Mouse (Mus musculus) neural tube, embryonic 11.5 days (tissue): Measurements from ENCODE around the gene Zscan22. TPM values are rescaled to one million over a fixed set of nuclear protein-coding genes. Genes with fewer than 3 reads are reported as not detected.
"Not testable (repeated sequence)": the region's sequence is repeated elsewhere in the genome, so short reads cannot be mapped to it uniquely, and the experiment has no call there.

Source experiments
- ATAC-seq: fragments of 200-750 bp; cut with Nextera tagmentation; 2 replicates; pipeline ENCODE4 v1.8.0; 2017; ENCODE audit warnings: moderate number of reproducible peaks, mild to moderate bottlenecking, moderate TSS enrichment, moderate library complexity; ENCODE audit not compliant: insufficient read depth, low FRiP score, low TSS enrichment
- DNase-seq: peaks from one replicate; pipeline ENCODE4 v3.0.0-alpha.2; 2015; ENCODE audit warnings: low spot score
- H3K27ac ChIP-seq: fragments of 300-500 bp; sonication (generic); 2 replicates; pipeline ENCODE4 v1.5.1; 2014; ENCODE audit warnings: low read depth, mild to moderate bottlenecking, low read length
- H3K27me3 ChIP-seq: fragments of 300-500 bp; sonication (generic); 2 replicates; pipeline ENCODE4 v1.6.1; 2014; ENCODE audit warnings: mild to moderate bottlenecking, low read length, mixed read lengths; ENCODE audit not compliant: control insufficient read depth, insufficient read depth
- H3K36me3 ChIP-seq: fragments of 300-500 bp; sonication (generic); 2 replicates; pipeline ENCODE4 v1.6.1; 2014; ENCODE audit warnings: mild to moderate bottlenecking, low read length, moderate library complexity, mixed read lengths; ENCODE audit not compliant: control insufficient read depth, insufficient read depth
- H3K4me1 ChIP-seq: fragments of 300-500 bp; sonication (generic); 2 replicates; pipeline ENCODE4 v1.6.1; 2014; ENCODE audit warnings: low read length, mixed read lengths; ENCODE audit not compliant: control insufficient read depth, insufficient read depth
- H3K4me2 ChIP-seq: fragments of 300-500 bp; sonication (generic); 2 replicates; pipeline ENCODE4 v1.6.1; 2014; ENCODE audit warnings: low read depth, mild to moderate bottlenecking, moderate library complexity
- H3K4me3 ChIP-seq: fragments of 300-500 bp; sonication (generic); 2 replicates; pipeline ENCODE4 v1.5.1; 2014; ENCODE audit warnings: low read depth, low read length
- H3K9ac ChIP-seq: fragments of 300-500 bp; sonication (generic); 2 replicates; pipeline ENCODE4 v1.6.1; 2014; ENCODE audit warnings: mild to moderate bottlenecking, low read length
- H3K9me3 ChIP-seq: fragments of 300-500 bp; sonication (generic); 2 replicates; pipeline ENCODE4 v1.6.1; 2016; ENCODE audit warnings: low read length; ENCODE audit not compliant: control insufficient read depth
- WGBS: fragments of 180-500 bp; shearing (Covaris S2); extraction: QIAGEN DNeasy Blood & Tissue Kit; methylation state at CpG from one replicate; pipeline ENCODE4 v1.1.7; 2014; 5-methylcytosine and 5-hydroxymethylcytosine counted together
- polyA plus RNA-seq: library from polyadenylated mRNA; unstranded; fragments of >200 nt; fragmentation: Nextera tagmentation; extraction: Ambion mirVana; gene quantifications from 2 replicates; pipeline ENCODE4 v1.2.1, GENCODE M21; 2014

Gene Zscan22
- polyA plus RNA-seq, 1 experiment from 2014 or later = 19.7 TPM

DNA sequence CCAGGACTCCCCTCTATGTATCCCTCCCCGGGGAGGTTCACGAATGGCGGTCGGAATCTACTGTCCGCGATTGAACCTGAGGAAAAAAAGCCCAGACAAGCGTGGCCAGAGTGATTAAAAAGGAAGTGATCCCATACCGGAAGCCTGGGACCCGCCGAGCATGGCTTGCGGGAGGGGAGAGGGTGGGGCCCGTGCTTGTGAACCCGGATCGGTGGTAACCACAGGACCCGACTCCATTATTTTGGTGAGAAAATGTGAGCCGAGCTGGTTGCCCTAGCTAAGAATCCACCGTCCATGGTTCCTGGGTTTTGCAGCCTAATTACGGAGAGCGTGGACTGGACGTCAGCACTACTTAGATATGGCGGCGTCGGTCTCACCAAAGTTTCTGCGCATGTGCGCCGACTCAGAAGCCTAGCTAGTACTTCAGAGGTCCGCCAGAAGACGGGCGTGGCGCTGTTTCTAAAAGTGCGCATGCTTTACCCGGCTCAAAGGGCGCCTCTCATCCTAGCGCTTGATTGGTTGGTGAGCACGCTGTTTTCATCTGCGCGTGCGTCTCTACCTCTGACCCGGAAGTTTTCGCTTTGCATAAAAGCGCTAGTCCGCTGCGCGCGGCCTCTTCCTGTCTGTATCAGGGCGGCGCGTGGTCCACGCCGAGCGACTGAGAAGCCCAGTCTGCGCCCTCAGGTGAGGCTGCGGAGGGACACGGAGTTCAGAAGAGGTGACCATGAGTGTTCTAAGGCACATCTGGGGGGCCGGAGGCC is 24.3 kb downstream of the Zscan22 start, which contains the start of gene Rps5:
Gene Rps5, plus strand, starts transcription at position 586 of the 761 bp plus-strand sequence.
- DNase-seq = peak; percentile 97
- peak within 1 kb of the TSS; percentile 90 for H3K4me2 ChIP-seq
- H3K4me3 ChIP-seq = peak within 1 kb of the TSS; percentile 57
- under 1% methylated on average over 55 of the region's 55 CpGs for WGBS
- peak; percentile 99 for ATAC-seq
- peaks cover 21% of the 10 kb centered on the region for H3K36me3 ChIP-seq
- peaks cover 8% of the 10 kb centered on the region for H3K4me1 ChIP-seq
- no peaks in the 10 kb centered on the region for H3K9me3 ChIP-seq
- peak within 1 kb of the TSS; percentile 88 for H3K27ac ChIP-seq
- H3K9ac ChIP-seq = peak within 1 kb of the TSS; percentile 77
- H3K27me3 ChIP-seq = peaks cover 4% of the 10 kb centered on the region; the same call in 1 of the 2 replicates

DNA sequence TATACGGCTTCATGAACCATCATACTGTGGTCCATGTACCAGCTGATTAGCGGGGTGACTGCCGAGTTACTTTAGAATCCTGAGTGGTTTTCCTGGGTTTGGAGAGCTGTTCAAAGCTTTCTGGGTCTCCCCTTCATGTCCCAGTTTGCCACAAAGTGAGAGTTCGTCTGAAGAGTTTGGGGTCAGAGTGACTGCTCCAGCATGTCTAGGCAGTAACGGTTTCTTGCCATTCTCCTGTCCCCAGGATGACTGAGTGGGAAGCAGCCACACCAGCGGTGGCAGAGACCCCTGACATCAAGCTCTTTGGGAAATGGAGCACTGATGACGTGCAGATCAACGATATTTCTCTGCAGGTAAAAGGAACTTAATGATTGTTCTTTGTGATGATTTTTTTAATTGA is 25.1 kb downstream of the Zscan22 start:
- H3K27ac ChIP-seq = no peak overlapping the region
- DNase-seq = no peak
- ATAC-seq = no peak
- no peaks in the 10 kb centered on the region for H3K9me3 ChIP-seq
- peaks cover 8% of the 10 kb centered on the region for H3K4me1 ChIP-seq
- peaks cover 24% of the 10 kb centered on the region for H3K36me3 ChIP-seq
- peak overlapping the region; percentile 56 for H3K9ac ChIP-seq
- 4% methylated on average over 8 of the region's 8 CpGs for WGBS
- peak overlapping the region; percentile 57 for H3K4me3 ChIP-seq
- H3K27me3 ChIP-seq = peaks cover 11% of the 10 kb centered on the region
- H3K4me2 ChIP-seq = peak overlapping the region; percentile 78

DNA sequence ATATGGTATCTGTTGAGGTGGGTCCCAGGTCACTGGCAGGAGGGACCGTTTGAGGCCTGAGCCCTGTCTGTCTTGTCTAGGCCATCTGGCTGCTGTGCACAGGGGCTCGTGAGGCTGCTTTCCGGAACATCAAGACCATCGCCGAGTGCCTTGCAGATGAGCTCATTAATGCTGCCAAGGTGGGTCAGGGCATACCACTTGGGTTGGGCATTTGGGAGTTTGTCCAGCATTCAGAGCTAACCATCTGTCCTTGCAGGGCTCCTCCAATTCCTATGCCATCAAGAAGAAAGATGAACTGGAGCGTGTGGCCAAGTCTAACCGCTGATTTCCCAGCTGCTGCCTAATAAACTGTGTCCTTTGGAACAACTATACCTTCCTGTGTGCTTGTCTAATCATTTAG is 28.7 kb downstream of the Zscan22 start:
- ATAC-seq (no peak), DNase-seq (no peak)
- H3K4me2 ChIP-seq = no peak overlapping the region
- H3K9ac ChIP-seq = no peak overlapping the region
- H3K4me3 ChIP-seq = no peak overlapping the region
- H3K36me3 ChIP-seq = peaks cover 24% of the 10 kb centered on the region
- no peaks in the 10 kb centered on the region for H3K9me3 ChIP-seq
- WGBS = 87% methylated on average over 7 of the region's 7 CpGs
- H3K27ac ChIP-seq = no peak overlapping the region
- H3K27me3 ChIP-seq = peaks cover 21% of the 10 kb centered on the region
- H3K4me1 ChIP-seq = peaks cover 8% of the 10 kb centered on the region

DNA sequence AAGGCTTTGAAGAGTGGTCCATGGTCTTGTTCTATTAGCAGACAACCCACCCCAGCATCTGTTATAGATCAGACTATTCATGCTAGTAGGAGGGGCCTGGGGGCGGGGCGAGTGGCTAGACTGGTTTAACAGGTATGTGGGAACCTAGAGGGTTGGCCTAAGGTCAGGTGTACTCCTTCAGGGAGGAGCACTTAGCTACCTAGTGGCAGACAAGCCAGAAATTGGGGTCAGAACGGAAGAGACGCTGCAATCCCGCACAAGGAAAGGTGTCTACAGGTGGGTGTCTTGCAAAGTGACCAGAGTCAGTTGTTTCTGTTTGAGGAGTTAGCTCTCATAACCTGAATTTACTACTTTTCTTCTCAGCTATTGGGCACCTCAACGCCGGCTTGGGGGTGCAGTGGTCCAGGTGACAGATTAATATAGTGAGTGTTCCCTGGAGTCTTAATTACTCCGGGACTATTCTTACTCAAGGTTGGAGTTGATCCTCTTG is 29.6 kb downstream of the Zscan22 start, which contains the start of gene Rnf225:
Gene Rnf225, plus strand, starts transcription at position 226 of the 490 bp plus-strand sequence.
- H3K9ac ChIP-seq = peak within 1 kb of the TSS; percentile 22; the same call in 1 of the 2 replicates
- peaks cover 8% of the 10 kb centered on the region for H3K4me1 ChIP-seq
- peaks cover 21% of the 10 kb centered on the region for H3K27me3 ChIP-seq
- 26% methylated on average over 8 of the region's 8 CpGs for WGBS
- ATAC-seq (no peak), DNase-seq (peak; percentile 36)
- peak within 1 kb of the TSS; percentile 43 for H3K4me2 ChIP-seq
- H3K4me3 ChIP-seq = peak within 1 kb of the TSS; percentile 18; the same call in 1 of the 2 replicates
- H3K27ac ChIP-seq = no peak within 1 kb of the TSS
- H3K9me3 ChIP-seq = no peaks in the 10 kb centered on the region
- H3K36me3 ChIP-seq = peaks cover 24% of the 10 kb centered on the region

DNA sequence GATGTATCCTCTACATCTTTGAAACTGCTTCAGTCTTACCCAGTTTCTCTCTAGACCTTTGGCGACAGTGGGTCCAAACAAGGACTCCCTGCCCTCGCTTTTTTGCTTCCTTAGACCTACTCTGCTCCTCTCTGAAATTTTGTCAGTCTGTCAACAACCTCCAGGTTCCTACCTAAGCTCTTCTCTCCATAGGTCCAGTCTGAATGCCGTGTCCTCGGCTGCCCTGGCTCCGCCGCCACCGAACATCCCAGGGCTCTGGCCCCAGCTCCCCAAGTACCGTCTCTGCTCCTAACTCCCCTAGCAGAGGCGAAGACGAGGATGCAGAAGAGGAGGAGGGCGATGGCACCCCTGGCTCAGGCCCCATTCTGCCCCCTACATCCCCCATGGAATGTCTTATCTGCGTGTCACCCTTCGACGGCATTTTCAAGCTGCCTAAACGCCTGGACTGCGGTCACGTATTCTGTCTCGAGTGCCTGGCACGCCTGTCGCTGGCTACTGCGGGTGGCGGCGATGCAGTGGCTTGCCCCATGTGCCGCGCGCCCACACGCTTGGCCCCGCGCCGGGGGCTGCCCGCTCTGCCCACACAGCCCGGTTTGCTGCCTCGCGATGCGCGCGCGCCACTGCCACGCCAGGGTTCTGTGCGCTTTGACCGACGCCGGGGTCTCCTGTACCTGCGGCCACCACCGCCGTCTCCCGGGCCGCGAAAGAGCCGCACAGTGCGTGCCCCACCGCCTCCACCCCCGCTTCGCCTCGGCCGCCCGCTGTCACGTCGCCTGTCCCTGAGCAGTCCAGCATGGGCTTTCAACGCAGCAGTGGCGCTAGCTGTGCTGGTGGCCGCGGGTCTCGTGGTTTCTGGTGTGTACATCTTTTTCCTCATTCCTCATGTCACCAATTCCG is 30.3 kb downstream of the Zscan22 start:
- Histone ChIP-seq H3K27ac (no peak overlapping the region), H3K36me3 (peaks cover 24% of the 10 kb centered on the region), H3K27me3 (peaks cover 21% of the 10 kb centered on the region), H3K9me3 (no peaks in the 10 kb centered on the region), H3K4me2 (peak overlapping the region; percentile 43), H3K4me3 (peak overlapping the region; percentile 18; the same call in 1 of the 2 replicates), H3K4me1 (peaks cover 6% of the 10 kb centered on the region), H3K9ac (peak overlapping the region; percentile 22; the same call in 1 of the 2 replicates)
- DNase-seq (peak; percentile 28), ATAC-seq (peak; percentile 38; the same call in 1 of the 2 replicates)
- WGBS = 3% methylated on average over 65 of the region's 65 CpGs

DNA sequence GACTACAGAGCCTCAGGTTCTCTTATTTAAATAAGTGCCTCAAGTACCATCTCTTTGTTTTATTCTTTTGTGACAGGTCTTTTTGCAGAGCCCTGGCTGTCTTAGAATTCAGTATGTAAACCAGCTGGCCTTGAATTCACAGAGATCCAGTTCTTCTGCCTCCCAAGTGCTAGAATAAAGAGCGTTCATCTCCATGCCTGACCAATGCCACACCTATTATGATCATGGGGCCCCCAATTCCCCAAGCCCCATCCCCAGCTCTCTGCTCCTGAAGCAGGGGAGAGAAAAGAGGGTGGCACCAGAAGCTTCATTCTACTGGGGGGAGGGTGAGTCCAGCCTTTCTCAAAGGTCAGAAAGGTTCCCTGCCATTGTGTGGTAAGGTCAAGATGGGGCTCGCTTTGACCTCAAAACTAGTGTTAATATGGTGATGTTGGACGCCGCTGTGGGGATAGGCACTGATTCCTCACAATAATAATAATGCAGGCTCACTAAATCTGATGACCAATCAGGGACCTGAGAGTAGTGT is 36.1 kb downstream of the Zscan22 start:
- Histone ChIP-seq H3K4me1 (no peaks in the 10 kb centered on the region), H3K9me3 (no peaks in the 10 kb centered on the region), H3K4me2 (no peak overlapping the region), H3K27me3 (0 out of 2 replicates have a peak, but pooled peaks cover 2% of the 10 kb centered on the region), H3K4me3 (no peak overlapping the region), H3K36me3 (no peaks in the 10 kb centered on the region), H3K9ac (no peak overlapping the region), H3K27ac (no peak overlapping the region)
- ATAC-seq = no peak
- 62% methylated on average over 4 of the region's 4 CpGs for WGBS
- no peak for DNase-seq

DNA sequence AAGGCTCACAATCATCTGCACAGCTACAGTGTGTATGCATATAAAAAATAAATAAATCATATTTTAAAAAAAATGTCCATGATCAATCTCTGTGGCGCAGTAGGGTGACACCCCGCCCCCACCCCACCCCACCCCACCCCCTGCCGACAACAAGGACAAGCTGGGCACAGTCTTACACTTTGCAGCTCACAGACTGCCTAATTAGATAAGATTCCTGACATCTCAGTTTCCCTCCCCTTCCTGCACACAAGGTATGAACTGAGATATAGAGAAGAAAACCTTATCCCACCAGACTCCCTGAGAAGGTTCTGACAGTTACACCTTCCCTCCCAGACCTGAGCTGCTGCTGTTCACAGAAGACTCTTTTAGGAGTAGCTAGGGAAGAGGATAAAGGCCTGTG is 37.2 kb downstream of the Zscan22 start:
- Histone ChIP-seq H3K9ac (no peak overlapping the region), H3K27ac (no peak overlapping the region), H3K4me2 (no peak overlapping the region), H3K4me3 (no peak overlapping the region), H3K36me3 (no peaks in the 10 kb centered on the region), H3K9me3 (no peaks in the 10 kb centered on the region), H3K4me1 (no peaks in the 10 kb centered on the region), H3K27me3 (no peaks in the 10 kb centered on the region)
- 80% methylated on average over 3 of the region's 3 CpGs for whole genome bisulfite sequencing
- DNase-seq = no peak
- no peak for ATAC-seq

DNA sequence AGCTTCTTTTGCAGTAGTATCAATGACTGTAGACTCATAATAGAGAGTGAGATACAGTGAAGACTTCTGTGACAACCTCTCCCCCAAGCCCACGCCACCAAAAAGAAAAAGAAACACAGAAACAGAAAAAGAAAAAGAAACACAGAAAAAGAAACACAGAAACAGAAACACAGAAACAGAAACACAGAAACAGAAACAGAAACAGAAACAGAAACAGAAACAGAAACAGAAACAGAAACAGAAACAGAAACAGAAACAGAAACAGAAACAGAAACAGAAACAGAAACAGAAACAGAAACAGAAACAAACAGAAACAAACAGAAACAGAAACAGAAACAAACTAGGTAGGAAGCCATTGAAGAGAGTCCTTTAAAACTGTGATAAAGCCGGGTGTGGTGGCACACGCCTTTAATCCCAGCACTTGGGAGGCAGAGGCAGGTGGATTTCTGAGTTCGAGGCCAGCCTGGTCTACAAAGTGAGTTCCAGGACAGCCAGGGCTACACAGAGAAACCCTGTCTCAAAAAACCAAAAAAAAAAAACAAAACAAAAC is 39.7 kb downstream of the Zscan22 start:
- H3K4me2 ChIP-seq, DNase-seq, H3K4me1 ChIP-seq, H3K27me3 ChIP-seq, H3K4me3 ChIP-seq, H3K9ac ChIP-seq, H3K9me3 ChIP-seq, H3K36me3 ChIP-seq, H3K27ac ChIP-seq, ATAC-seq: not testable (repeated sequence)
- 92% methylated on average over 4 of the region's 4 CpGs for WGBS
